Mouse (Mus musculus): ENCODE measurements around the gene Fthl17b.
"Not testable (repeated sequence)": the region's sequence is repeated elsewhere in the genome, so short reads cannot be mapped to it uniquely, and the experiment has no call there.

The Fthl17b gene

GRCm38 (mm10) chrX:8962875-8963274, at the start of gene Fthl17b:
Gene Fthl17b (minus strand): TSS chrX:8962975.
- not testable (repeated sequence) for DNase-seq (ENCODE audit: low spot score in 2 of 2)

GRCm38 (mm10) chrX:8986655-8987054, 23.9 kb upstream of the Fthl17b start, which contains the start of gene Fthl17d:
Gene Fthl17d (minus strand): TSS chrX:8986755.
- DNase-seq (ENCODE audit: low spot score in 2 of 2): not testable (repeated sequence)

- not testable (repeated sequence) for DNase-seq (ENCODE audit: low spot score in 2 of 2)
These were observed 13.7 kb upstream of the Fthl17b start, which contains the start of gene Fthl17c for GRCm38 (mm10) chrX:8976459-8976858. Gene Fthl17c (minus strand): TSS chrX:8976559.

GRCm38 (mm10) chrX:8964618-8965017, 1.8 kb upstream of the Fthl17b start:
- DNase-seq (ENCODE audit: low spot score in 2 of 2): peak in 1 of 2 experiments; percentile 9

GRCm38 (mm10) chrX:8948130-8948805, 14.5 kb downstream of the Fthl17b start:
- DNase-seq (ENCODE audit: low spot score in 2 of 2): peak; percentile 37 to 93

GRCm38 (mm10) chrX:8944041-8944440, 18.7 kb downstream of the Fthl17b start:
- no peak for DNase-seq (ENCODE audit: low spot score in 2 of 2)

- DNase-seq (ENCODE audit: low spot score in 2 of 2): no peak
These were observed 35.5 kb downstream of the Fthl17b start for GRCm38 (mm10) chrX:8927308-8927707.

GRCm38 (mm10) chrX:8921813-8922607, 40.8 kb downstream of the Fthl17b start:
- DNase-seq (ENCODE audit: low spot score in 2 of 2): no peak

GRCm38 (mm10) chrX:8921080-8921479, 41.7 kb downstream of the Fthl17b start:
- DNase-seq (ENCODE audit: low spot score in 2 of 2): no peak
